Mouse (Mus musculus): ENCODE data around the gene Marf1.
"Not testable (repeated sequence)": the region's sequence is repeated elsewhere in the genome, so short reads cannot be mapped to it uniquely, and the experiment has no call there.

Gene Marf1

GRCm38 (mm10) chr16:14162988-14163416, at the start of gene Marf1, which contains the start of gene Nde1:
TSS of gene Marf1 (minus strand) at chr16:14163351.
TSS of gene Nde1 (plus strand) at chr16:14163275.
- DNase-seq (ENCODE audit: low read depth) = peak; percentile 90

- peak; percentile 33 for DNase-seq (ENCODE audit: low read depth)
Observed at GRCm38 (mm10) chr16:14198798-14199197, 35.6 kb upstream of the Marf1 start.

- peak; percentile 71 for DNase-seq (ENCODE audit: low read depth)
Observed at GRCm38 (mm10) chr16:14195427-14195826, 32.3 kb upstream of the Marf1 start.

DNA sequence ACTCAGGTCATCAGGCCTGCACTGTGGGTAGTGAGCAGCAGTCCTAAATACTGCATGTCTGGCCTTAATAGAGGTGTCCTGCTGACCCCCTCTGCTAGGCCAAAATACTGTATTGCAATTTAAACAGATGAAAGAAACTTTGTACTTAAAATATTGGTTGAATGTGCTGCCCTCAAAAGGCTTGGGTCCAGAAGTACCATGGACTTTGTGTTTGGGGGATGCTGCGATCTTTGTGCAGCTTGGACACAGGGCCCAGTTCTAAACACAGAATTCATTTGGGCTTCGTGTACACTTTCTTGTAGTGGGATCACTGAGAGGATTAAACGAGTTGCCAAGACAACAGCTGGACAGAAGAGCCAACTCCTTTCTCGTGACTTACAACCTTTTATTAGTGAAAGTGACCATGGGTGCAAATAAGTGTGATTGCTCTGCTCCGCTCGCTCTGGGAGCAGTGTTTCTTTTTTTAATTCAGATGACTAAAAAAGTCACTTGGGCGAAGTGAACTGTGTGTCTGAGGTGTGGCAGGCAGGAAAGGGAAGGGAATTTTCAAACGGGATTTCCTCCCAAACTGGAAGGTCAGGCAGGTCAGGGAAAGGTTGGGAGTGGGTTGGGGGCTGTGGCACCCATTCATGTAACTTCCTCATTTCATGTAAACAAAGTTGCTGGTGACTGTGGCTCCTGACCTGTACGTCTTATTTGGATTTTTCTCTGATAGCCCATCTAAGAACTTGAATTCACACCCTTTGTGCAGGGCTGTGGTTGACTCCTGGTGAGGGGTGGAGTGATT, 31.2 kb upstream of the Marf1 start:
- no peak for DNase-seq (ENCODE audit: low read depth)

- DNase-seq (ENCODE audit: low read depth) = no peak
Observed at GRCm38 (mm10) chr16:14185516-14185915, 22.4 kb upstream of the Marf1 start.

DNA sequence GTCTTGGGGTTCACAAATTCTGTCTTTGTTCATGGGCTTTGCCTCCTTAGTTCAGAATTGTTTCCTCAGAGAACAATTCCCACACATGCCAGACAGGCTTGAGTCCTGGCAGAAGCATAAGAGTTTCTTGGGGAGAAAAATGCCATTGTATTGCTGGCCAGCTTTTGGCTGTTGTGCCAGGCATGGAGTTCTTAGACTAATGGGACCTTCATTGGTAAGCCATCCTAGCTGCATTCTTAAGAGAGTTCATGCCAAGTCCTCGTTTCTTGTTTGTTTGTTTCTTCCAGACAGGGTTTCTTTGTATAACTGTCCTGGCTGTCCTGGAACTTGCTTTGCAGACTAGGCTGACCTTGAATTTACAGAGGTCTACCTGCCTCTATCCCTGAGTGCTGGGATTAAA, 20.7 kb upstream of the Marf1 start:
- no peak for DNase-seq (ENCODE audit: low read depth)

DNA sequence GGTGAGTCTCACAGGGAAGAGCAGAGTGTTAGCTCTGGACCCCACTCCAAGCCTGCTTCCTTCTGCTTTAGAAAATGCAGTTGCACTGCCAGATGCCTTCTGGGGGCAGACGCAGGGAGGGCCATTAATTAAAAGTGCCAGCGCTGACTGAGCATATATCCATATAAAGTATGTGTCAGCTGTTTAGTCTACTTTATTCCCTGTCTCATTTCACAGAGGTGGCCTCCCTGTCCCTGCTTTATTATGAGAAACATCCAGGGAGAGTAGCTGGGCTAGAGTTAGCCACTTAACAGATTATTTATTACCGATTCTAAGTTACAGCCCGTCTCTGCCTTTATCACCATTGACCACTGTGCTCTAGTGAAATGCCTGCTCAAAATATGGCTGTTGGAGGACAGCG, 19.2 kb upstream of the Marf1 start:
- no peak for DNase-seq (ENCODE audit: low read depth)

- no peak for DNase-seq (ENCODE audit: low read depth)
Observed at GRCm38 (mm10) chr16:14180163-14180733, 17.1 kb upstream of the Marf1 start.

DNA sequence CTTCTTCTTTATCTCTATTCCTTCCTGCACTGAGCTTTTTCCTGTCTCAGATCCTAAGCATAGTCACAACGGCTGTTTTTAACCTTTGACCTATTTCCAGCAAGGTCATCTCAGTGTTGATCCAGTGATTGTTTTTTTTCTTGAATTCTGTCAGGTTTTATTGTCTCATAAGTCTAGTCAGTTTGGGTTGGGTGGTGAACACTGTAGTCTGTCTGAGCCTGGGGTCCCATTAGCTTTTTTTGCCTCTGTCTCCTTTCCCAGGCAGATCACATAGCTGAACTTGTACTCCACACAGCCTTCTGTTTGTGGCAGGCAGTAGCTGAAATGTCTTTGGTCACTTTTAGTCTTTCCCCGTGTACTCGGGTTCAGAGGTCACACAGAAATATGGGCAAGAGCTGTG, 14.9 kb upstream of the Marf1 start:
- DNase-seq (ENCODE audit: low read depth) = peak; percentile 30

DNA sequence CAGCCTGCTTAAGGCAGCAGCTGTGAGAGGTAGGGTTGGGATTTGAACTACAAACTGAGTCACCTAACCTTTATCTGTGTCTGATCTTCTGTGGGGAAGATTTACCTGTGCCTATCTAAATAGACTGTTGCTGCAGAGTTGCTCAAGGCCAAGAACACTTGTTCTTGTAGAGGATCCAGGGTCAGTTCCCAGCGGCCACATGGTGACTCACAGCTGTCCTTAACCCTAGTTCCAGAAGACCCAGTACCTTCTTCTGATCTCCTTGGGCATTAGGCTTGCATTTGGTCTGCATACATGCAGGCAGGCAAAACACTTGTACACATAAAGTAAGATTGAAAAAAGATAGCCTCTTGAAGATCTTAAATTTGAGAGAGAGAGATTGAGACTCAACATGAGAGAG, 6.6 kb upstream of the Marf1 start:
- DNase-seq (ENCODE audit: low read depth) = no peak

DNA sequence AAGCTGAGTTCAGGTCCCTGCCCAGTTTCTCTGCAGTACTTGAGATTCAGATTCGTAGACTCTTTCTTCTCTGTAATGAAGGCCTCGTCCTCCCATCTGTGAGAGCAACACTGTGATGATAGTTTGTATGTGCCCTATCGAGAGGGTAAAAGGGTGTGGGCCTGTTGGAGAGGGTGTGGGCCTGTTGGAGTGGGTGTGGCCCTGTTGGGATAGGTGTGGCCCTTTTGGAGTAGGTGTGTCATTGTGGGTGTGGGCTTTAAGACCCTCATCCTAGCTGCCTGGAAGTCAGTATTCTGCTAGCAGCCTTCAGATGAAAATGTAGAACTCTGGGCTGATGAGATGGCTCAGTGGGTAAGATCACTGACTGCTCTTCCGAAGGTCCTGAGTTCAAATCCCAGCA, 3.3 kb upstream of the Marf1 start:
- DNase-seq (ENCODE audit: low read depth) = no peak

GRCm38 (mm10) chr16:14163731-14164130, 580 bp upstream of the Marf1 start:
- peak; percentile 39 for DNase-seq (ENCODE audit: low read depth)

- no peak for DNase-seq (ENCODE audit: low read depth)
Observed at GRCm38 (mm10) chr16:14160941-14161340, 2.2 kb downstream of the Marf1 start.

GRCm38 (mm10) chr16:14159746-14160131, 3.4 kb downstream of the Marf1 start:
- DNase-seq (ENCODE audit: low read depth) = peak; percentile 90

DNA sequence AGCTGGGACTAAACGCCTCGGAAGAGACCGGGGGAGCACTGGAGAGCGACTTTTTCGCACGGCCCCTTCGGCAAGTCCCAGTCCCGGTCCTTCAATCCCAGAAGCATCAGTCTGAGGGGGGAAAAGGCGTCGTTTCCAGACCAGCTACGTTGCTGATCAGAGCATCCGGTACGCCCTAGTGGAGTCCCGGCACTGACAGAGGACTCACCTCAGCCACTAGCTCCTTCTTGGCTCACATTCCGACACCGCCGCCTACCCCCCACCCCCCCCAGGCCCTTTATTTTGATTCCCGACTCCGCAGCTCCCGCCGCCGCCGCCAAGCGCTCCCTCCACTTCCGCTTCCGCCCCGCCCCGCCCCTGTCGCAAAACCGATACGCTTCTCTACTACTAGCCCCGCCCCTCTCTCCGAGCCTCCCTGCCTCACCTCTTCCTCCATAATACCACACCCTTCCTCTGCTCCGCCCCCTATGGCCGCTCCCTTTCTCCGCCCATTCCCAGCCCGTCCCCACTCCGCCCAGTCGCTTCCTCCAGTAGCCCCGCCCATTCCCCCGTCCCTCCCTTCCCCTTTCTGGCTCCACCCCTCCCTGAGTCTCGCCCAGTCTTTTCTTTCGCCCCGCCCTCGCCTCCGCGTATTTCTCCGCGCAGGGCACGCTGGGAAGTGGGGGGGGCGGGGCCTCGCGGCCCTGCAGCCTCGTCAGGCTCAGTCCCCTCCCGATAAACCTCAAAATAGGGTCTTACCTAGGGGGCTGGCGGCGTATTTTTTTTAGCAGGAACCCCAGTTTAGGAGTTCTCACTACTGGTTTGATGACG, 4.0 kb downstream of the Marf1 start:
- DNase-seq (ENCODE audit: low read depth) = peak; percentile 100

- no peak for DNase-seq (ENCODE audit: low read depth)
Observed at GRCm38 (mm10) chr16:14158536-14158935, 4.6 kb downstream of the Marf1 start.

DNA sequence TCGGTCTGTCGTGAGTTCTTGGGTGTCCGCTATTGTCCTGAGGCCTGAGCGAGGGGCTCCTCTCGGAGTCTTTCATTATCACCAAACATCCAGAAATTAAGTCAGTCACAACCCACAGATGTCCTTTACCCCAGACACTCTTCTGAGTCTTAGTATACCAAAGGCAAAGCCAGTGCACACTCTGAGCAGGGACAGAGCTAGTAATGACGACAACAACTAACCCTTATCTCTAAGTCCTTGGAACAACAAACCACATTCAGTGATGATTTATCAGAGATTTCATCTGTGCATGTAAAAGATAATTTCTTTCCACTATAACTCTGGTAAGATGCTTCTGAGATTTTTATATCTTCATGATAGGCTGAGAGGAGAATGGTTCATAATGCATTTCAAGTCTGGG, 6.8 kb downstream of the Marf1 start:
- no peak for DNase-seq (ENCODE audit: low read depth)

GRCm38 (mm10) chr16:14155638-14156037, 7.5 kb downstream of the Marf1 start:
- not testable (repeated sequence) for DNase-seq (ENCODE audit: low read depth)

- no peak for DNase-seq (ENCODE audit: low read depth)
Observed at GRCm38 (mm10) chr16:14151718-14152117, 11.4 kb downstream of the Marf1 start.

- peak; percentile 48 for DNase-seq (ENCODE audit: low read depth)
Observed at GRCm38 (mm10) chr16:14147712-14148111, 15.4 kb downstream of the Marf1 start.

DNA sequence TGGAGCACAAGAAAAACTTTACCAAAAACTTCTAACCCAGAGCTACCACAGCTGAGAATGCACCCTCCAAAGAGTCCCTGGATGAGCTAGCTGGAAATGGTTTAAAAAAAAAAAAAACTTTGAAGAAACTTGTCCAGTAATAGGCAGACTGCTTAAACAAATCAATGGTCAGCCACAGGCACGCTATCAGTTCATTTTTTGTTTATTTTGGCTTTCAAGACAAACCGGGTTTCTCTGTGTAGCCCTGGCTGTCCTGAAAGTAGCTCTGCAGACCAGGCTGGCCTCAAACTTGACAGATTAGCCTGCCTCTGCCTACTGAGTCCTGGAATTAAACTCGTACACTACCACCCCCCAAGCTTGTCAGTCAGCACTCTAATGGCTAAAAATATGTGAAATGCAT, 19.9 kb downstream of the Marf1 start:
- no peak for DNase-seq (ENCODE audit: low read depth)

GRCm38 (mm10) chr16:14139106-14139505, 24.0 kb downstream of the Marf1 start:
- no peak for DNase-seq (ENCODE audit: low read depth)

Data from 416B (cell line).